Mouse (Mus musculus) embryonic facial prominence, embryonic 15.5 days (tissue): ENCODE measurements around the gene Cdc73. TPM values are rescaled to one million over a fixed set of nuclear protein-coding genes. Genes with fewer than 3 reads are reported as not detected.

Source experiments
- polyA plus RNA-seq: library from polyadenylated mRNA; unstranded; fragments of >200 nt; fragmentation: Nextera tagmentation; extraction: Ambion mirVana; gene quantifications from 2 replicates; pipeline ENCODE4 v1.2.1, GENCODE M21; 2015

Cdc73 gene
- polyA plus RNA-seq, 1 experiment from 2014 or later, result 27.3 TPM

Other genes with a start within 250 kb of the Cdc73 start
- 0.89 and 1.1 TPM in 2 replicates for gene B3galt2, start 62.2 kb downstream of the Cdc73 start, polyA plus RNA-seq
- 99.7 and 100.0 TPM in 2 replicates for gene Glrx2, start 13.4 kb upstream of the Cdc73 start, polyA plus RNA-seq
- gene Trove2, start 74.2 kb upstream of the Cdc73 start, polyA plus RNA-seq, result 18.9 TPM in 2 replicates
- 71.9 and 78.7 TPM in 2 replicates for gene Uchl5, start 74.4 kb upstream of the Cdc73 start, polyA plus RNA-seq